Mouse (Mus musculus): ENCODE measurements around the gene Reep1. TPM values are rescaled to one million over a fixed set of nuclear protein-coding genes. Genes with fewer than 3 reads are reported as not detected.

Gene Reep1
- polyA plus RNA-seq, 1 experiment: 79.2 TPM

- Histone ChIP-seq H3K4me1 (ENCODE audit: control insufficient read depth, insufficient read depth, low read length) (peaks cover 8% of the 10 kb centered on the region), H3K27ac (ENCODE audit: insufficient read depth, low read length) (no peak overlapping the region), H3K4me3 (ENCODE audit: insufficient read depth, low read length) (no peak overlapping the region)
- TF ChIP-seq POLR2A (IDR thresholded peaks at IDR 0.05; ENCODE audit: extremely low read depth, insufficient read depth, low read length) (no peak), CTCF (IDR thresholded peaks at IDR 0.05; ENCODE audit: extremely low read depth, insufficient read depth, low read length) (no peak)
Measured at GRCm38 (mm10) chr6:71734910-71735599, 27.7 kb downstream of the Reep1 start.

GRCm38 (mm10) chr6:71735600-71736010 lies 28.2 kb downstream of the Reep1 start:
- Histone ChIP-seq H3K4me1 (ENCODE audit: control insufficient read depth, insufficient read depth, low read length) (peaks cover 9% of the 10 kb centered on the region), H3K27ac (ENCODE audit: insufficient read depth, low read length) (no peak overlapping the region), H3K4me3 (ENCODE audit: insufficient read depth, low read length) (no peak overlapping the region)
- TF ChIP-seq POLR2A (IDR thresholded peaks at IDR 0.05; ENCODE audit: extremely low read depth, insufficient read depth, low read length) (no peak), CTCF (IDR thresholded peaks at IDR 0.05; ENCODE audit: extremely low read depth, insufficient read depth, low read length) (no peak)

GRCm38 (mm10) chr6:71736101-71736500 lies 28.7 kb downstream of the Reep1 start:
- peaks cover 13% of the 10 kb centered on the region for H3K4me1 ChIP-seq (ENCODE audit: control insufficient read depth, insufficient read depth, low read length)
- TF ChIP-seq CTCF (IDR thresholded peaks at IDR 0.05; ENCODE audit: extremely low read depth, insufficient read depth, low read length) (no peak), POLR2A (IDR thresholded peaks at IDR 0.05; ENCODE audit: extremely low read depth, insufficient read depth, low read length) (no peak)
- no peak overlapping the region for H3K27ac ChIP-seq (ENCODE audit: insufficient read depth, low read length)
- H3K4me3 ChIP-seq (ENCODE audit: insufficient read depth, low read length): no peak overlapping the region

- no peak overlapping the region for H3K4me3 ChIP-seq (ENCODE audit: insufficient read depth, low read length)
- H3K27ac ChIP-seq (ENCODE audit: insufficient read depth, low read length): no peak overlapping the region
- no peak for TF ChIP-seq POLR2A (IDR thresholded peaks at IDR 0.05; ENCODE audit: extremely low read depth, insufficient read depth, low read length)
- H3K4me1 ChIP-seq (ENCODE audit: control insufficient read depth, insufficient read depth, low read length): peaks cover 13% of the 10 kb centered on the region
Measured at GRCm38 (mm10) chr6:71737202-71737601, 29.8 kb downstream of the Reep1 start.

DNA sequence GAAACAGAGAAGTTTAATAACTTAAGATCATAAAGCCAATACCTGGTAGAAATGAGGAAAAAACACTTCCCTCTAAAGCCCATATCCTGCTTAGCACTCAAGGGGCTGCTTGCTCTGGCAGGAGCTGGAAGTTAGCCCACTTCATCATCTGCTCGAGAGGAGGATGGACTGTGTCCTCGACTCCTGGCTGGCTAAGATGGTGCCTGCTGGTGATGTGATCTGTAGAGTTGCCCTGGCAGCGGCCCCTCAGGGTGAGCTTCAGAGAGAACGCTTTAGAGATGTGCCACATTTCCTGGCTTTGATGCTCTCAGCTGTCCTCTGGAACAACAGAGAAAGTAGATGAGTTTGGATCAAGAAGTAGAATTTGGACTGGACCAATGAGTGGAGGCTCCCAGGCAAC lies 31.2 kb downstream of the Reep1 start:
- H3K27ac ChIP-seq (ENCODE audit: insufficient read depth, low read length): no peak overlapping the region
- H3K4me1 ChIP-seq (ENCODE audit: control insufficient read depth, insufficient read depth, low read length): peaks cover 16% of the 10 kb centered on the region
- H3K4me3 ChIP-seq (ENCODE audit: insufficient read depth, low read length): no peak overlapping the region
- no peak for TF ChIP-seq POLR2A (IDR thresholded peaks at IDR 0.05; ENCODE audit: extremely low read depth, insufficient read depth, low read length)
- no peak for TF ChIP-seq CTCF (IDR thresholded peaks at IDR 0.05; ENCODE audit: extremely low read depth, insufficient read depth, low read length)

- Histone ChIP-seq H3K27ac (ENCODE audit: insufficient read depth, low read length) (peak overlapping the region; percentile 1; the same call in 1 of the 2 replicates), H3K4me1 (ENCODE audit: control insufficient read depth, insufficient read depth, low read length) (peaks cover 20% of the 10 kb centered on the region), H3K4me3 (ENCODE audit: insufficient read depth, low read length) (no peak overlapping the region)
- TF ChIP-seq CTCF (IDR thresholded peaks at IDR 0.05; ENCODE audit: extremely low read depth, insufficient read depth, low read length): no peak
- TF ChIP-seq POLR2A (IDR thresholded peaks at IDR 0.05; ENCODE audit: extremely low read depth, insufficient read depth, low read length): no peak
Measured at GRCm38 (mm10) chr6:71740921-71741320, 33.6 kb downstream of the Reep1 start.

DNA sequence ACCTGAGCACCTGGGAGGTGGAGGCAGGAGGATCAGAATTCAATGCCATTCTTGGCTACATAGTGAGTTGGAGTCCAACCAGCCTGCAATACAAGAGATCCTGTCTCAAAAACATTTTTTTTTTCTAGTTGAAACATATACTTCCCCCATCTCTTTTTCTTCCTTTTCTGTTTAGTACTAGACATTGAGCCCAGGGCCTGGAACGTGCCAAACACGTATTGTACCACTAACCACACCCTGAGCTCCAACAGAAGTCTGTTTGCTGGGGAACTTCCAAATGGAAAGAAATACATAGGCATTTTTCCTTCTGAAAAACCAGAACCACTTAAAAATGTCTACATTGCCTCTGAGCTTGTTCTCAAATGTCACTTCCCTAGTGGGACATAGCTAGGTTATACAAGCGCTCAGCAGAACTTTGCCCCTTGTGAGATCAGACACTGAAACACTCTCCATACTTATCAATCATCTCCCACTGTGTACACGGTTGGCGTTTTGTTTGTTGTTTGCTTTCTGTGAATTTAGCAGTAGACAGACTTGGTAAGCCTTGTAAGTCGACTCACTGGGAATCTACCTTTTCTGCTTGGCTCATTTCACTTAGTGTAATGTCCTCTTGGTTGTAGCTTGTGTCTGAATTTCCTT lies 34.8 kb downstream of the Reep1 start:
- Histone ChIP-seq H3K27ac (ENCODE audit: insufficient read depth, low read length) (no peak overlapping the region), H3K4me1 (ENCODE audit: control insufficient read depth, insufficient read depth, low read length) (peaks cover 22% of the 10 kb centered on the region), H3K4me3 (ENCODE audit: insufficient read depth, low read length) (no peak overlapping the region)
- no peak for TF ChIP-seq POLR2A (IDR thresholded peaks at IDR 0.05; ENCODE audit: extremely low read depth, insufficient read depth, low read length)
- TF ChIP-seq CTCF (IDR thresholded peaks at IDR 0.05; ENCODE audit: extremely low read depth, insufficient read depth, low read length): no peak

- H3K4me1 ChIP-seq (ENCODE audit: control insufficient read depth, insufficient read depth, low read length): peaks cover 18% of the 10 kb centered on the region
- no peak overlapping the region for H3K4me3 ChIP-seq (ENCODE audit: insufficient read depth, low read length)
- TF ChIP-seq POLR2A (IDR thresholded peaks at IDR 0.05; ENCODE audit: extremely low read depth, insufficient read depth, low read length): no peak
- TF ChIP-seq CTCF (IDR thresholded peaks at IDR 0.05; ENCODE audit: extremely low read depth, insufficient read depth, low read length): no peak
- no peak overlapping the region for H3K27ac ChIP-seq (ENCODE audit: insufficient read depth, low read length)
Measured at GRCm38 (mm10) chr6:71744934-71745333, 37.6 kb downstream of the Reep1 start.

- TF ChIP-seq POLR2A (IDR thresholded peaks at IDR 0.05; ENCODE audit: extremely low read depth, insufficient read depth, low read length) (no peak), CTCF (IDR thresholded peaks at IDR 0.05; ENCODE audit: extremely low read depth, insufficient read depth, low read length) (no peak)
Measured at GRCm38 (mm10) chr6:71745482-71746234, 38.3 kb downstream of the Reep1 start.

More at GRCm38 (mm10) chr6:71745482-71746234, 38.3 kb downstream of the Reep1 start:
- no peak overlapping the region for H3K4me3 ChIP-seq (ENCODE audit: insufficient read depth, low read length)
- H3K27ac ChIP-seq (ENCODE audit: insufficient read depth, low read length): no peak overlapping the region; the same call in 1 of the 2 replicates
- peaks cover 17% of the 10 kb centered on the region for H3K4me1 ChIP-seq (ENCODE audit: control insufficient read depth, insufficient read depth, low read length)
